Mouse (Mus musculus) c-Kit-positive CD71-positive TER-119-negative erythroid progenitor cells, embryonic 14.5 days (primary cell): ENCODE results near the gene Dynlt1b.
"Not testable (repeated sequence)": the region's sequence is repeated elsewhere in the genome, so short reads cannot be mapped to it uniquely, and the experiment has no call there.

Experiments used
- DNase-seq: peaks from one replicate; pipeline ENCODE4 v3.0.0-alpha.2; 2013; ENCODE audit warnings: low read depth

The Dynlt1b gene

GRCm38 (mm10) chr17:6422805-6423204 lies 7.1 kb upstream of the Dynlt1b start:
- DNase-seq = not testable (repeated sequence)

- not testable (repeated sequence) for DNase-seq
These were observed 5.5 kb upstream of the Dynlt1b start for GRCm38 (mm10) chr17:6424294-6424980.

- not testable (repeated sequence) for DNase-seq
These were observed 4.6 kb upstream of the Dynlt1b start for GRCm38 (mm10) chr17:6425325-6425724.

- DNase-seq = not testable (repeated sequence)
These were observed 3.0 kb upstream of the Dynlt1b start for GRCm38 (mm10) chr17:6426869-6427268.

GRCm38 (mm10) chr17:6428926-6429325 lies 986 bp upstream of the Dynlt1b start:
- DNase-seq = not testable (repeated sequence)

GRCm38 (mm10) chr17:6430410-6431001 lies 594 bp downstream of the Dynlt1b start:
- not testable (repeated sequence) for DNase-seq

- not testable (repeated sequence) for DNase-seq
These were observed 2.5 kb downstream of the Dynlt1b start for GRCm38 (mm10) chr17:6432456-6432855.

- DNase-seq = not testable (repeated sequence)
These were observed 3.8 kb downstream of the Dynlt1b start for GRCm38 (mm10) chr17:6433691-6434090.

- DNase-seq = not testable (repeated sequence)
These were observed 8.2 kb downstream of the Dynlt1b start for GRCm38 (mm10) chr17:6438080-6438479.

- not testable (repeated sequence) for DNase-seq
These were observed 10.0 kb downstream of the Dynlt1b start for GRCm38 (mm10) chr17:6439913-6440312.

- not testable (repeated sequence) for DNase-seq
These were observed 10.7 kb downstream of the Dynlt1b start for GRCm38 (mm10) chr17:6440493-6441077.

GRCm38 (mm10) chr17:6441254-6441653 lies 11.3 kb downstream of the Dynlt1b start:
- DNase-seq = not testable (repeated sequence)

- not testable (repeated sequence) for DNase-seq
These were observed 12.6 kb downstream of the Dynlt1b start for GRCm38 (mm10) chr17:6442513-6442912.

- DNase-seq = not testable (repeated sequence)
These were observed 16.1 kb downstream of the Dynlt1b start for GRCm38 (mm10) chr17:6445794-6446587.

GRCm38 (mm10) chr17:6448293-6448692 lies 18.4 kb downstream of the Dynlt1b start:
- not testable (repeated sequence) for DNase-seq

GRCm38 (mm10) chr17:6449166-6449565 lies 19.3 kb downstream of the Dynlt1b start:
- DNase-seq = not testable (repeated sequence)

GRCm38 (mm10) chr17:6451205-6451604 lies 21.3 kb downstream of the Dynlt1b start:
- not testable (repeated sequence) for DNase-seq

- not testable (repeated sequence) for DNase-seq
These were observed 22.8 kb downstream of the Dynlt1b start for GRCm38 (mm10) chr17:6452689-6453088.

- not testable (repeated sequence) for DNase-seq
These were observed 24.8 kb downstream of the Dynlt1b start for GRCm38 (mm10) chr17:6454703-6455102.

GRCm38 (mm10) chr17:6455883-6456282 lies 26.0 kb downstream of the Dynlt1b start:
- DNase-seq = not testable (repeated sequence)

- DNase-seq = not testable (repeated sequence)
These were observed 26.9 kb downstream of the Dynlt1b start for GRCm38 (mm10) chr17:6456614-6457402.
